Mouse (Mus musculus) CH12.LX (cell line): ENCODE results near the gene Fam178b. TPM values are rescaled to one million over a fixed set of nuclear protein-coding genes. Genes with fewer than 3 reads are reported as not detected.

Source experiments
- DNase-seq: peaks from one replicate; pipeline ENCODE4 v3.0.0-alpha.2; 2013; ENCODE audit errors: extremely low read depth
- H3K27ac ChIP-seq: 2 replicates; pipeline ENCODE4 v1.5.1; 2012; ENCODE audit warnings: low read depth, mild to moderate bottlenecking, control low read depth, moderate library complexity; ENCODE audit not compliant: insufficient read depth
- H3K27me3 ChIP-seq: replicated peaks from 2 replicates; pipeline ENCODE3; 2012; ENCODE audit warnings: inconsistent platforms
- H3K36me3 ChIP-seq, 2 experiments: replicated peaks in 1 of 2; 2 replicates each; pipeline versions ENCODE3 to v1.6.1; 2012; ENCODE audit warnings: inconsistent platforms in 1 of 2, low read length in 1 of 2, mild to moderate bottlenecking in 1 of 2, mixed read lengths in 1 of 2, moderate library complexity in 1 of 2; ENCODE audit not compliant: control insufficient read depth in 1 of 2, insufficient read depth in 1 of 2
- H3K4me1 ChIP-seq, 2 experiments: 2 replicates each; pipeline ENCODE4 v1.6.1; 2012; ENCODE audit warnings: inconsistent platforms in 1 of 2, moderate library complexity in 1 of 2; ENCODE audit not compliant: insufficient read depth in 2 of 2, control insufficient read depth in 1 of 2
- H3K4me2 ChIP-seq: 2 replicates; pipeline ENCODE4 v1.6.1; 2012; ENCODE audit warnings: low read depth, mild to moderate bottlenecking, control low read depth; ENCODE audit not compliant: poor library complexity, insufficient read depth, severe bottlenecking
- H3K4me3 ChIP-seq, 3 experiments: fragments of 150-350 bp in 1 of 3; sonication (generic) in 1 of 3; replicated peaks in 1 of 3; 2 replicates each; pipeline versions ENCODE3 to v1.5.1; 2011 to 2012; ENCODE audit warnings: low read depth in 2 of 3, low read length in 2 of 3, mild to moderate bottlenecking in 2 of 3, moderate library complexity in 2 of 3, control low read depth in 1 of 3, improper control_type of control experiment in 1 of 3, inconsistent platforms in 1 of 3, mixed read lengths in 1 of 3; ENCODE audit not compliant: poor library complexity in 1 of 3
- H3K79me2 ChIP-seq: replicated peaks from 2 replicates; pipeline ENCODE4 v1.6.1; 2012; ENCODE audit warnings: mild to moderate bottlenecking, moderate library complexity; ENCODE audit not compliant: control insufficient read depth, poor library complexity, insufficient read depth, severe bottlenecking; ENCODE audit errors: extremely low read depth
- H3K9ac ChIP-seq: 2 replicates; pipeline ENCODE4 v1.6.1; 2012; ENCODE audit warnings: low read depth, mild to moderate bottlenecking, control low read depth, moderate library complexity; ENCODE audit not compliant: insufficient read depth
- H3K9me3 ChIP-seq: replicated peaks from 2 replicates; pipeline ENCODE3; 2012; ENCODE audit warnings: low read length, inconsistent platforms, mixed read lengths
- BHLHE40 ChIP-seq: IDR thresholded peaks from 2 replicates; pipeline ENCODE4 v1.6.1; 2011; ENCODE audit warnings: mild to moderate bottlenecking, low read depth, low read length, improper control_type of control experiment
- CHD2 ChIP-seq: IDR thresholded peaks from 2 replicates; pipeline ENCODE4 v1.6.1; 2011; ENCODE audit warnings: low read length, improper control_type of control experiment
- CTCF ChIP-seq, 2 experiments: IDR thresholded peaks in 1 of 2; conservative IDR thresholded peaks in 1 of 2; 2 replicates each; pipeline ENCODE4 v1.5.1; 2011 to 2012; ENCODE audit warnings: low read depth in 2 of 2, low read length in 2 of 2, improper control_type of control experiment in 1 of 2, inconsistent platforms in 1 of 2, mild to moderate bottlenecking in 1 of 2, moderate library complexity in 1 of 2
- ELF1 ChIP-seq: IDR thresholded peaks from 2 replicates; pipeline ENCODE4 v1.6.1; 2014; ENCODE audit warnings: low read depth, mild to moderate bottlenecking, inconsistent platforms, low read length, improper control_type of control experiment
- EP300 ChIP-seq: IDR thresholded peaks from 2 replicates; pipeline ENCODE4 v1.6.1; 2011; ENCODE audit warnings: low read length, improper control_type of control experiment
- GABPA ChIP-seq: IDR thresholded peaks from 2 replicates; pipeline ENCODE4 v1.6.1; 2012; ENCODE audit warnings: low read depth, low read length, improper control_type of control experiment, inconsistent platforms; ENCODE audit not compliant: insufficient replicate concordance
- HCFC1 ChIP-seq: IDR thresholded peaks from 2 replicates; pipeline ENCODE4 v1.6.1; 2012; ENCODE audit warnings: low read depth, mild to moderate bottlenecking, inconsistent platforms, low read length, improper control_type of control experiment
- IRF4 ChIP-seq: IDR thresholded peaks from 2 replicates; pipeline ENCODE4 v1.6.1; 2014; ENCODE audit warnings: low read depth, mild to moderate bottlenecking, inconsistent platforms, low read length, improper control_type of control experiment
- JUN ChIP-seq: IDR thresholded peaks from 2 replicates; pipeline ENCODE4 v1.6.1; 2011; ENCODE audit warnings: low read depth, mild to moderate bottlenecking, low read length, improper control_type of control experiment, moderate library complexity; ENCODE audit not compliant: insufficient read depth
- JUND ChIP-seq: conservative IDR thresholded peaks from 2 replicates; pipeline ENCODE4 v1.6.1; 2011; ENCODE audit warnings: low read depth, low read length, improper control_type of control experiment
- MAFK ChIP-seq: IDR thresholded peaks from 2 replicates; pipeline ENCODE4 v1.6.1; 2011; ENCODE audit warnings: low read length, improper control_type of control experiment; ENCODE audit not compliant: insufficient replicate concordance
- MXI1 ChIP-seq: IDR thresholded peaks from 2 replicates; pipeline ENCODE4 v1.6.1; 2011; ENCODE audit warnings: mild to moderate bottlenecking, low read depth, low read length, improper control_type of control experiment
- MYC ChIP-seq: IDR thresholded peaks from 2 replicates; pipeline ENCODE4 v1.6.1; 2011; ENCODE audit warnings: low read depth, mild to moderate bottlenecking, improper control_type of control experiment, low read length
- NELFE ChIP-seq: IDR thresholded peaks from 2 replicates; pipeline ENCODE4 v1.6.1; 2011; ENCODE audit warnings: low read depth, low read length, improper control_type of control experiment
- NRF1 ChIP-seq: IDR thresholded peaks from 2 replicates; pipeline ENCODE4 v1.6.1; 2014; ENCODE audit warnings: low read depth, mild to moderate bottlenecking, inconsistent platforms, low read length, improper control_type of control experiment, moderate library complexity
- PAX5 ChIP-seq: IDR thresholded peaks from 2 replicates; pipeline ENCODE4 v1.6.1; 2012; ENCODE audit warnings: low read length, inconsistent platforms, mixed read lengths
- POLR2A ChIP-seq: IDR thresholded peaks from 2 replicates; pipeline ENCODE4 v1.6.1; 2011; ENCODE audit warnings: low read depth, mild to moderate bottlenecking, improper control_type of control experiment, low read length
- POLR2AphosphoS2 ChIP-seq: IDR thresholded peaks from 2 replicates; pipeline ENCODE4 v1.6.1; 2011; ENCODE audit warnings: low read depth, low read length, improper control_type of control experiment
- RAD21 ChIP-seq: IDR thresholded peaks from 2 replicates; pipeline ENCODE4 v1.6.1; 2011; ENCODE audit warnings: low read depth, mild to moderate bottlenecking, low read length, improper control_type of control experiment, moderate library complexity
- RCOR1 ChIP-seq: conservative IDR thresholded peaks from 2 replicates; pipeline ENCODE4 v1.6.1; 2012; ENCODE audit warnings: low read depth, mild to moderate bottlenecking, inconsistent platforms, low read length, improper control_type of control experiment
- SIN3A ChIP-seq: IDR thresholded peaks from 2 replicates; pipeline ENCODE4 v1.6.1; 2012; ENCODE audit warnings: low read length, improper control_type of control experiment, inconsistent platforms
- SMC3 ChIP-seq: IDR thresholded peaks from 2 replicates; pipeline ENCODE4 v1.6.1; 2011; ENCODE audit warnings: low read depth, low read length, improper control_type of control experiment
- TBP ChIP-seq: conservative IDR thresholded peaks from 2 replicates; pipeline ENCODE4 v1.6.1; 2011; ENCODE audit warnings: low read depth, low read length, improper control_type of control experiment
- TCF12 ChIP-seq: IDR thresholded peaks from 2 replicates; pipeline ENCODE4 v1.6.1; 2014; ENCODE audit warnings: low read depth, mild to moderate bottlenecking, inconsistent platforms, low read length, improper control_type of control experiment
- UBTF ChIP-seq: IDR thresholded peaks from 2 replicates; pipeline ENCODE4 v1.6.1; 2012; ENCODE audit warnings: low read depth, mild to moderate bottlenecking, inconsistent platforms, low read length, improper control_type of control experiment, moderate library complexity
- USF1 ChIP-seq: IDR thresholded peaks from 2 replicates; pipeline ENCODE4 v1.6.1; 2014; ENCODE audit warnings: low read depth, mild to moderate bottlenecking, inconsistent platforms, low read length, improper control_type of control experiment
- USF2 ChIP-seq: conservative IDR thresholded peaks from 2 replicates; pipeline ENCODE4 v1.6.1; 2011; ENCODE audit warnings: low read depth, low read length, improper control_type of control experiment
- ZC3H11A ChIP-seq: IDR thresholded peaks from 2 replicates; pipeline ENCODE4 v1.6.1; 2012; ENCODE audit warnings: low read depth, mild to moderate bottlenecking, inconsistent platforms, low read length, improper control_type of control experiment
- ZKSCAN1 ChIP-seq: IDR thresholded peaks from 2 replicates; pipeline ENCODE4 v1.6.1; 2012; ENCODE audit warnings: low read depth, inconsistent platforms, low read length, improper control_type of control experiment, borderline replicate concordance
- ZNF384 ChIP-seq: IDR thresholded peaks from 2 replicates; pipeline ENCODE4 v1.6.1; 2012; ENCODE audit warnings: low read depth, low read length, improper control_type of control experiment, inconsistent platforms
- dilution Hi-C: fragments of 300-500 bp; cut with MboI; formaldehyde crosslinking; loops from 2 replicates; pipeline ENCODE4 v1.14.3; 2020; ENCODE audit warnings: low sequenced_read_pairs; ENCODE audit not compliant: extremely low pct_unique_long_range_greater_than_20kb, extremely low pct_ligation_motif_present
- in situ Hi-C: fragments of 300-500 bp; cut with MboI; formaldehyde crosslinking; loops from 3 replicates; pipeline ENCODE4 v1.14.3; 2019; ENCODE audit warnings: low sequenced_read_pairs, low pct_ligation_motif_present, low pct_unique_long_range_greater_than_20kb, mixed read lengths
- polyA plus RNA-seq: library from polyadenylated mRNA; unstranded; fragments of >175 nt; gene quantifications from 2 replicates; pipeline ENCODE4 v1.2.1, GENCODE M21; 2012; ENCODE audit warnings: low read depth; ENCODE audit not compliant: insufficient read length
- total RNA-seq, 2 experiments: library from RNA; depleted of rRNA; stranded (reverse); fragments of 300-350 nt in 1 of 2; fragments of >200 nt in 1 of 2; gene quantifications; 2 replicates each; pipeline ENCODE4 v1.2.3; 2012 to 2014

Gene Fam178b
- total and polyA plus RNA-seq, 3 experiments = 0.50 TPM; not detected in 2

DNA sequence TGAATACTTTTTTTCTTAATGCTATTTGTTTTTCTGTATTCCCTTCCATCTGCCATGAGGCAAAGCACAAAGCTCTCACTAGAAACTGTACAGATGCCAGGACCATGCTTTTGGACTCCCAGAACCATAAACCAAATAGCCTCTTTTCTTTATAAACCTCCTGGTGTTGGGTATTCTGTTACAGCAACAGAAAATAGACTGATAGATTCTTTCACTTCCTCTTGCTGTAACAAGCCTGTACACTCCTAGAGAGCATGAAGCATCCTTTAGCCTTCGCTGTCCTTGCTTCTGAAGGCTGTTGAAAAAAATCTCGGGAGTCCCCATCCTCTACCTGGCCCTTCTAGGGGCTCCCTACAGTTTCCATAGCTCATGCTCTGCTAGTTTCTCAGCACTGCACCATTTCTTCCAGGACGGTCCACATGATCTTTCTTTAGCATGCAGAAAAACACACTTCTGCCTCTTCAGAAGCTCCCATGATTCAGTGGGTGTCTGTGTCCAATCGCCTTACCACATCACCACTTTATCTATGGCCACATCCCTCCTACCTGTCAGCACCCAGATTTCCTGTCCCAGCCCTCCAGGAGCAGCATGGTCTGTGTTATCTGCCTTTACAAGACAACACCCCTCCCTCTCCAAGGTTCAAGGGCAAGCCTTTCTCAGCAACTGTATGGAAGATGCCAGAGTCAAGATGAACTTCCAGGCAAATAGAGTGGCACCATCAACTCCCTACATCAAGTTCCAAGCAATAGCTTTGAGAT lies 25.1 kb downstream of the Fam178b start:
- peaks cover 13 to 22% of the 10 kb centered on the region in 2 experiments for H3K4me1 ChIP-seq
- H3K9me3 ChIP-seq = no peaks in the 10 kb centered on the region
- no peak overlapping the region for H3K9ac ChIP-seq
- TF ChIP-seq NRF1 (no peak), MYC (0 out of 2 replicates have a peak, but pooled peaks have one; percentile 18), BHLHE40 (no peak), UBTF (no peak), JUND (no peak), ZNF384 (no peak; the same call in 1 of the 2 replicates), EP300 (peak; percentile 86), RAD21 (no peak), GABPA (no peak), IRF4 (peak; percentile 83), TCF12 (0 out of 2 replicates have a peak, but pooled peaks have one; percentile 21), ZKSCAN1 (no peak), CHD2 (no peak), PAX5 (no peak), MAFK (no peak), MXI1 (no peak), USF1 (no peak), POLR2AphosphoS2 (no peak), POLR2A (no peak), ZC3H11A (no peak), HCFC1 (no peak), CTCF (conservative IDR thresholded peaks at IDR 0.05 in 1 of 2, IDR thresholded peaks at IDR 0.05 in 1 of 2; ENCODE audit: low read depth in 2 of 2, low read length in 2 of 2) (no peak), JUN (no peak), SMC3 (no peak), RCOR1 (no peak), SIN3A (no peak), TBP (no peak), NELFE (no peak), USF2 (no peak), ELF1 (no peak)
- H3K79me2 ChIP-seq = no peaks in the 10 kb centered on the region
- H3K36me3 ChIP-seq = no peaks in the 10 kb centered on the region
- dilution Hi-C loops = no loop called here
- H3K4me3 ChIP-seq = no peak overlapping the region
- in situ Hi-C loops = no loop called here
- DNase-seq = no peak
- no peak overlapping the region for H3K27ac ChIP-seq
- H3K27me3 ChIP-seq = no peaks in the 10 kb centered on the region
- H3K4me2 ChIP-seq = no peak overlapping the region
